Mouse (Mus musculus) CH12.LX (cell line): ENCODE results near the gene Prkag2. TPM values are rescaled to one million over a fixed set of nuclear protein-coding genes. Genes with fewer than 3 reads are reported as not detected.

ENCODE experiments used
- DNase-seq: peaks from one replicate; pipeline ENCODE4 v3.0.0-alpha.2; 2013; ENCODE audit errors: extremely low read depth
- H3K27ac ChIP-seq: 2 replicates; pipeline ENCODE4 v1.5.1; 2012; ENCODE audit warnings: low read depth, mild to moderate bottlenecking, control low read depth, moderate library complexity; ENCODE audit not compliant: insufficient read depth
- H3K27me3 ChIP-seq: replicated peaks from 2 replicates; pipeline ENCODE3; 2012; ENCODE audit warnings: inconsistent platforms
- H3K36me3 ChIP-seq, 2 experiments: replicated peaks in 1 of 2; 2 replicates each; pipeline versions ENCODE3 to v1.6.1; 2012; ENCODE audit warnings: inconsistent platforms in 1 of 2, low read length in 1 of 2, mild to moderate bottlenecking in 1 of 2, mixed read lengths in 1 of 2, moderate library complexity in 1 of 2; ENCODE audit not compliant: control insufficient read depth in 1 of 2, insufficient read depth in 1 of 2
- H3K4me1 ChIP-seq, 2 experiments: 2 replicates each; pipeline ENCODE4 v1.6.1; 2012; ENCODE audit warnings: inconsistent platforms in 1 of 2, moderate library complexity in 1 of 2; ENCODE audit not compliant: insufficient read depth in 2 of 2, control insufficient read depth in 1 of 2
- H3K4me2 ChIP-seq: 2 replicates; pipeline ENCODE4 v1.6.1; 2012; ENCODE audit warnings: low read depth, mild to moderate bottlenecking, control low read depth; ENCODE audit not compliant: poor library complexity, insufficient read depth, severe bottlenecking
- H3K4me3 ChIP-seq, 3 experiments: fragments of 150-350 bp in 1 of 3; sonication (generic) in 1 of 3; replicated peaks in 1 of 3; 2 replicates each; pipeline versions ENCODE3 to v1.5.1; 2011 to 2012; ENCODE audit warnings: low read depth in 2 of 3, low read length in 2 of 3, mild to moderate bottlenecking in 2 of 3, moderate library complexity in 2 of 3, control low read depth in 1 of 3, improper control_type of control experiment in 1 of 3, inconsistent platforms in 1 of 3, mixed read lengths in 1 of 3; ENCODE audit not compliant: poor library complexity in 1 of 3
- H3K79me2 ChIP-seq: replicated peaks from 2 replicates; pipeline ENCODE4 v1.6.1; 2012; ENCODE audit warnings: mild to moderate bottlenecking, moderate library complexity; ENCODE audit not compliant: control insufficient read depth, poor library complexity, insufficient read depth, severe bottlenecking; ENCODE audit errors: extremely low read depth
- H3K9ac ChIP-seq: 2 replicates; pipeline ENCODE4 v1.6.1; 2012; ENCODE audit warnings: low read depth, mild to moderate bottlenecking, control low read depth, moderate library complexity; ENCODE audit not compliant: insufficient read depth
- H3K9me3 ChIP-seq: replicated peaks from 2 replicates; pipeline ENCODE3; 2012; ENCODE audit warnings: low read length, inconsistent platforms, mixed read lengths
- CTCF ChIP-seq, 2 experiments: IDR thresholded peaks in 1 of 2; conservative IDR thresholded peaks in 1 of 2; 2 replicates each; pipeline ENCODE4 v1.5.1; 2011 to 2012; ENCODE audit warnings: low read depth in 2 of 2, low read length in 2 of 2, improper control_type of control experiment in 1 of 2, inconsistent platforms in 1 of 2, mild to moderate bottlenecking in 1 of 2, moderate library complexity in 1 of 2
- E2F4 ChIP-seq: IDR thresholded peaks from 2 replicates; pipeline ENCODE4 v1.6.1; 2011; ENCODE audit warnings: low read depth, low read length, improper control_type of control experiment; ENCODE audit not compliant: insufficient replicate concordance
- ELF1 ChIP-seq: IDR thresholded peaks from 2 replicates; pipeline ENCODE4 v1.6.1; 2014; ENCODE audit warnings: low read depth, mild to moderate bottlenecking, inconsistent platforms, low read length, improper control_type of control experiment
- ETS1 ChIP-seq: conservative IDR thresholded peaks from 2 replicates; pipeline ENCODE4 v1.6.1; 2012; ENCODE audit warnings: low read depth, mild to moderate bottlenecking, inconsistent platforms, low read length, improper control_type of control experiment, moderate library complexity
- HCFC1 ChIP-seq: IDR thresholded peaks from 2 replicates; pipeline ENCODE4 v1.6.1; 2012; ENCODE audit warnings: low read depth, mild to moderate bottlenecking, inconsistent platforms, low read length, improper control_type of control experiment
- IRF4 ChIP-seq: IDR thresholded peaks from 2 replicates; pipeline ENCODE4 v1.6.1; 2014; ENCODE audit warnings: low read depth, mild to moderate bottlenecking, inconsistent platforms, low read length, improper control_type of control experiment
- JUN ChIP-seq: IDR thresholded peaks from 2 replicates; pipeline ENCODE4 v1.6.1; 2011; ENCODE audit warnings: low read depth, mild to moderate bottlenecking, low read length, improper control_type of control experiment, moderate library complexity; ENCODE audit not compliant: insufficient read depth
- JUND ChIP-seq: conservative IDR thresholded peaks from 2 replicates; pipeline ENCODE4 v1.6.1; 2011; ENCODE audit warnings: low read depth, low read length, improper control_type of control experiment
- MAFK ChIP-seq: IDR thresholded peaks from 2 replicates; pipeline ENCODE4 v1.6.1; 2011; ENCODE audit warnings: low read length, improper control_type of control experiment; ENCODE audit not compliant: insufficient replicate concordance
- MAX ChIP-seq: IDR thresholded peaks from 2 replicates; pipeline ENCODE4 v1.6.1; 2011; ENCODE audit warnings: low read length, improper control_type of control experiment
- MEF2A ChIP-seq: IDR thresholded peaks from 2 replicates; pipeline ENCODE4 v1.6.1; 2014; ENCODE audit warnings: low read depth, mild to moderate bottlenecking, inconsistent platforms, low read length, improper control_type of control experiment, borderline replicate concordance
- MXI1 ChIP-seq: IDR thresholded peaks from 2 replicates; pipeline ENCODE4 v1.6.1; 2011; ENCODE audit warnings: mild to moderate bottlenecking, low read depth, low read length, improper control_type of control experiment
- MYC ChIP-seq: IDR thresholded peaks from 2 replicates; pipeline ENCODE4 v1.6.1; 2011; ENCODE audit warnings: low read depth, mild to moderate bottlenecking, improper control_type of control experiment, low read length
- NELFE ChIP-seq: IDR thresholded peaks from 2 replicates; pipeline ENCODE4 v1.6.1; 2011; ENCODE audit warnings: low read depth, low read length, improper control_type of control experiment
- NRF1 ChIP-seq: IDR thresholded peaks from 2 replicates; pipeline ENCODE4 v1.6.1; 2014; ENCODE audit warnings: low read depth, mild to moderate bottlenecking, inconsistent platforms, low read length, improper control_type of control experiment, moderate library complexity
- PAX5 ChIP-seq: IDR thresholded peaks from 2 replicates; pipeline ENCODE4 v1.6.1; 2012; ENCODE audit warnings: low read length, inconsistent platforms, mixed read lengths
- POLR2A ChIP-seq: IDR thresholded peaks from 2 replicates; pipeline ENCODE4 v1.6.1; 2011; ENCODE audit warnings: low read depth, mild to moderate bottlenecking, improper control_type of control experiment, low read length
- POLR2AphosphoS2 ChIP-seq: IDR thresholded peaks from 2 replicates; pipeline ENCODE4 v1.6.1; 2011; ENCODE audit warnings: low read depth, low read length, improper control_type of control experiment
- RAD21 ChIP-seq: IDR thresholded peaks from 2 replicates; pipeline ENCODE4 v1.6.1; 2011; ENCODE audit warnings: low read depth, mild to moderate bottlenecking, low read length, improper control_type of control experiment, moderate library complexity
- SIN3A ChIP-seq: IDR thresholded peaks from 2 replicates; pipeline ENCODE4 v1.6.1; 2012; ENCODE audit warnings: low read length, improper control_type of control experiment, inconsistent platforms
- SMC3 ChIP-seq: IDR thresholded peaks from 2 replicates; pipeline ENCODE4 v1.6.1; 2011; ENCODE audit warnings: low read depth, low read length, improper control_type of control experiment
- TBP ChIP-seq: conservative IDR thresholded peaks from 2 replicates; pipeline ENCODE4 v1.6.1; 2011; ENCODE audit warnings: low read depth, low read length, improper control_type of control experiment
- TCF12 ChIP-seq: IDR thresholded peaks from 2 replicates; pipeline ENCODE4 v1.6.1; 2014; ENCODE audit warnings: low read depth, mild to moderate bottlenecking, inconsistent platforms, low read length, improper control_type of control experiment
- USF1 ChIP-seq: IDR thresholded peaks from 2 replicates; pipeline ENCODE4 v1.6.1; 2014; ENCODE audit warnings: low read depth, mild to moderate bottlenecking, inconsistent platforms, low read length, improper control_type of control experiment
- USF2 ChIP-seq: conservative IDR thresholded peaks from 2 replicates; pipeline ENCODE4 v1.6.1; 2011; ENCODE audit warnings: low read depth, low read length, improper control_type of control experiment
- dilution Hi-C: fragments of 300-500 bp; cut with MboI; formaldehyde crosslinking; loops from 2 replicates; pipeline ENCODE4 v1.14.3; 2020; ENCODE audit warnings: low sequenced_read_pairs; ENCODE audit not compliant: extremely low pct_unique_long_range_greater_than_20kb, extremely low pct_ligation_motif_present
- in situ Hi-C: fragments of 300-500 bp; cut with MboI; formaldehyde crosslinking; loops from 3 replicates; pipeline ENCODE4 v1.14.3; 2019; ENCODE audit warnings: low sequenced_read_pairs, low pct_ligation_motif_present, low pct_unique_long_range_greater_than_20kb, mixed read lengths
- polyA plus RNA-seq: library from polyadenylated mRNA; unstranded; fragments of >175 nt; gene quantifications from 2 replicates; pipeline ENCODE4 v1.2.1, GENCODE M21; 2012; ENCODE audit warnings: low read depth; ENCODE audit not compliant: insufficient read length
- total RNA-seq, 2 experiments: library from RNA; depleted of rRNA; stranded (reverse); fragments of 300-350 nt in 1 of 2; fragments of >200 nt in 1 of 2; gene quantifications; 2 replicates each; pipeline ENCODE4 v1.2.3; 2012 to 2014

Prkag2 gene
- total and polyA plus RNA-seq, 3 experiments, result 4.6 to 21.2 (median 8.8) TPM

DNA sequence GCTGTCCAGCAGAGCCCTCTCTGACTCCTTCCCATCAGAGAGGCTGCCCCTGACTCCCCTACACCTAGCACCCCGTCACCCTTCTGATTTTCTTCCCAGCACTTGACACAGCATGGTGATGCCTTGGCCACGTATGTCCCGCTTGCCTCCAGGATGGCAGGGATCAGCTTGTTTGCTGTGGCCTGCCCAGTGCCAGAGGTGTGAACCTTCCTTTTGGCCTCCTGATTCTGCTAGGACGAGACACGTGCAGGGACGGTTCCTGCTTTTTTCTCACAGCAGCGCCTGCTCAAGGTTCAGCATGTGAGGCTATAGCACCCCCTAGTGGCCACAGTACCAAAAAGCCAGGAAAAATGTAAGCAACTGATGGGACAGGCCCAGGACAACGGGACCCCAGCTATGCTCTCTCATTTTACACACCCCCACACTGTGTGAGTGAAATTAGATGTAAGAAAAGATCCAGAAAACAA lies 89.4 kb downstream of the Prkag2 start (continued):
- no peak; the same call in 1 of the 2 replicates for TF ChIP-seq USF1
- TF ChIP-seq MEF2A, result no peak
- TF ChIP-seq NRF1, result peak; percentile 49; the same call in 1 of the 2 replicates
- TF ChIP-seq TCF12, result no peak
- TF ChIP-seq TBP, result no peak
- no peak for TF ChIP-seq JUN
- TF ChIP-seq MXI1, result peak; percentile 86
- TF ChIP-seq POLR2AphosphoS2, result no peak
- TF ChIP-seq ELF1, result peak; percentile 56
- no peak for TF ChIP-seq PAX5
- TF ChIP-seq MYC, result peak; percentile 92
- no peak for TF ChIP-seq IRF4
- TF ChIP-seq POLR2A, result no peak
- TF ChIP-seq JUND, result no peak

DNA sequence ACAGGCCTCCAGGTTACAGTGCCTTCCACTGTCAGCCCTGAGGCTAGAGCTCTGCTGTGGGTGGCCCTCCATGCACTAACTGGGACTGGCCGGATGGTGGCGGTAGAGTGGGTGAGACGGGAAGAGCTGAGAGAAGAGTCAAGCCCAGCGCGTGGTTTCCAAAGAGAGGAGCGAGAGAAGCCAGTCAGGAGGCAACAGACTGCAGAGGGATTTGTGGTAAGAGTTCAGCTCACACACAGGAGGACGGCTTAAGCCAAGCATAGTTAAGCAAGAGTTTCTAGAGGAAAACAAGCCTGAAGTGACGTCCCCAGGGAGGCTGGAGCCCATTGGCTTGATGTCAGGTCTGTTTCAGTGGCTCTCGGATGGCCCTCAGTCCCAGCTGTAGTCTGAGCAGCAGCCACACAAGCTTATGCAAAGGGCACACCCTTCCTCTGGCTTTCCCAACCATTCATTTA lies 90.0 kb downstream of the Prkag2 start:
- no peaks in the 10 kb centered on the region for H3K9me3 ChIP-seq
- H3K36me3 ChIP-seq, result peaks cover 0 to 4% of the 10 kb centered on the region in 2 experiments
- in situ Hi-C loops (no loop called here), dilution Hi-C loops (no loop called here)
- no peaks in the 10 kb centered on the region for H3K27me3 ChIP-seq
- H3K27ac ChIP-seq, result peak overlapping the region; percentile 14; the same call in 1 of the 2 replicates
- DNase-seq, result peak; percentile 89
- peaks cover 19 to 42% of the 10 kb centered on the region in 2 experiments for H3K4me1 ChIP-seq
- peak overlapping the region in 1 of 3 experiments; percentile 18 for H3K4me3 ChIP-seq
- no peaks in the 10 kb centered on the region for H3K79me2 ChIP-seq
- no peak overlapping the region for H3K9ac ChIP-seq
- peak overlapping the region; percentile 44 for H3K4me2 ChIP-seq
- TF ChIP-seq ETS1 (0 out of 2 replicates have a peak, but pooled peaks have one; percentile 1), RAD21 (peak; percentile 43), MXI1 (peak; percentile 68), SIN3A (peak; percentile 24; the same call in 1 of the 2 replicates), E2F4 (no peak), MAX (peak; percentile 68), IRF4 (peak; percentile 28; the same call in 1 of the 2 replicates), NELFE (no peak; the same call in 1 of the 2 replicates), MAFK (no peak), TCF12 (peak; percentile 15; the same call in 1 of the 2 replicates), HCFC1 (peak; percentile 27; the same call in 1 of the 2 replicates), SMC3 (peak; percentile 46), CTCF (conservative IDR thresholded peaks at IDR 0.05 in 1 of 2, IDR thresholded peaks at IDR 0.05 in 1 of 2; ENCODE audit: low read depth in 2 of 2, low read length in 2 of 2) (peak; percentile 81 to 85), MYC (peak; percentile 80), USF2 (no peak), ELF1 (peak; percentile 40; the same call in 1 of the 2 replicates)
